Mouse (Mus musculus): ENCODE measurements around the gene Tunar.

The Tunar gene

DNA sequence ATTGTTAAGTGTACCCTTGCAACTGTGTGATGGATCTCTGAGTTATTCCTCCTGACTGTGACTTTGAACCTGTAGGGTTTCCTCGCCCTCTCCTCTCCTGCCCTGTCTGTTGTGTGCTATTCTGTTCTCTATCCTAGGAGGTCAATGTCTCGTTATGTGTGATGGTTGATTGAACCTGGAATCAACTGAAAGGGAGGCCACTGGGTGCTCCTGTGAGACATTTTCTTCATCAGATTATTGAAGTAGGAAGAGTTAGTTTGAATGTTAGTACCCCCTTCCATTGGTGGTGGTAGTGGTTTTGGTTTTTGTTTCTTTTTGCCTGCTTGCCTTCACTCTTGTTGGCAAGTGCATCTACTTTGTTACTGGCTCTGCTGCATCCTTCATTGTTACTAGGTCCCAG is at the start of gene Tunar:
Tunar (plus strand) TSS at position 301 of the 400 bp plus-strand sequence.
- no peak for DNase-seq (ENCODE audit: low spot score)

DNA sequence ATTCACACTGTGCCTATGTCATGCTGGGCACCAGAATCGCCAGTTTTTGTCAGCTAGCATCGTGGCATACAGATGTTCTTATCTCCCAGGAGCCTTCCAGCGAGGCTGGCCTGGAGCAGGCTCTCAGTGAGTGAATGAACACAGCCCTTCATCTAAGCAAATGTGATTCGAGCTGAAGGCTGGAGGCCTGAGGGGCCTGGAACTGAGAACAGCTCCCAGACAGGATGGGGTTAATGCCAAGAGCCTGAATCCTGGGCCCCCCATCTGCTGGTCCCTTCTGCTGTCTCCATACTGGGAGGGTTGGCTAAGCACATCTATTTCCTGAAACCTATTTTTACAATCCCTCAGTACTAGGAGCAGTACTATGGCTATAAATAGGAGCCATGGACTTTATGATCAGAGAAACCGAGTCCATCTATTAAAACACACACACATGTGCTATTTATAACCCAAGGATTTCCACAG is 21.1 kb upstream of the Tunar start:
- DNase-seq (ENCODE audit: low spot score): no peak

DNA sequence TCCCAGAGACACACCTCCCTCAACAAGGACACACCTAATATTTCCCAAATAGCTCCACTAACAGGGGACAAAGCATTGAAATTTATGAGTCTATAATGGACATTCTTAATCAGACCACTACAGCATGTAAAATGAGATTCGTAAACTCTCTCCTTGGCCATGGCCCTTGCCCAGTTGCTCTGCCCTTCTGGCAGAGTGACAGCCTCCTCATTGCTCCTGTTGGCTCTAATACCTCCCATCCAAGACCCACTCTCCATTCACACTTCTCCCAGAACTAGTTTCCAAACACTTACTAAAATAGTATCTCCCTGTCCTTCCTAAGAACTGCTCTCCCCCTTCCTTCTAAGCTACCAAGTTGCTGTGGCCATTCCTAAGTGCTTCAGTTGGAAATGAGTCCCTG is 19.3 kb upstream of the Tunar start:
- DNase-seq (ENCODE audit: low spot score): no peak

DNA sequence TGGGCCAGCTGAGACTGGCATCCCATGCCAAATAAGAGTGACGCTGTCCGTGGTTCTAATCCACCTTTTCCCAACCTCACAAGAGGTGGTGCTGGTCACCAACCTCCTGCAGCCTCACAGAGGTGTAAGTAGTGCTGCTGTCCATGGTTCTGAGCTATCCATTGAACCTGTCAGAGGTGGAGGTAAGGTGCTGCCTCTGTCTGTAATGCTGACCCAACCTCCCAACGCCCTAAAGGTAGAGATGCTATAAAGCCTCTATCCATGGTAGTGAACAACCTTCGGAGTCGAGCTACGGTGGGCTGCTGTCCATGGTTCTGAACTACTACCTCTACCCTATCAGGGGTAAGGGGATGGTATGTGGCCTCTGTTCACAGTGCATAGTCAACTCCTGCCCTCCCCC is 11.5 kb upstream of the Tunar start:
- no peak for DNase-seq (ENCODE audit: low spot score)

DNA sequence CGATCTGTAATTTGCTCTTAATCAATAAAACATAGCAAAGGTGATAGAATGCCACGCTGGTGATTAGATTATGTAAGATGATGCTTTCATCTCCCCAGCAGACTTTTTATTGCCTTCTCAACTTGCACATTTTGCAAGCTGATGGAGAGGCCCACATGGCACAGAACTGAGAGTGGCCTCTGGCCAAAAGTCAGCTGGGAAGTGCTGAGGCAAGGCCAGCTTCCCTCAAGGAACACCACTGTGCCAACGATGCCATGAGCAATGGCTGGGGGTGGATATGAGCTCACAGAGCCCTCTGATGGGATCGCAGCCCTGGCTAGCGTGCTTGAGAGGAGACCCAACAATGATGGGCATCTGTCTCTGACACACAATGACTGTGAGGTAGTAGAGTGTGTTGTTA is 6.6 kb upstream of the Tunar start:
- DNase-seq (ENCODE audit: low spot score): no peak

DNA sequence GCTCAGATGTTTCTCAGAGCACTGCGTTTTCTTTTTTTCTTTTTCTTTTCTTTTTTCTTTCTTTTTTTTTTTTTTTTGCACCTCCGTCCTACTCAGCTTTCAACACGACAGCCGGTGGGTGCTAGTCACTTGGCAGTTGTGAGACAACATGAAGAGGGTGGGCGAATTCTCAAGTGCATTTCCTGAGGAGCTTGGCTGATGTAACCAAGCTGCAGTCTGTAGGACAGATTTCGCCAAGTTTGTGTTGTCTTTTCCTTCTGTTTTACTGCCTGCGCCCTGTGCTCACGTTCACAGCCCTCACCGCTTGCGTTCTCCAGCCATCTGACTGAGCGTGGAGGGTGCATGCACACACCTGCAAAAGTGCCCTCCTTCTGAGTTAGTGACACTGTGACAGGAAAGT is 5.3 kb upstream of the Tunar start:
- DNase-seq (ENCODE audit: low spot score): no peak

DNA sequence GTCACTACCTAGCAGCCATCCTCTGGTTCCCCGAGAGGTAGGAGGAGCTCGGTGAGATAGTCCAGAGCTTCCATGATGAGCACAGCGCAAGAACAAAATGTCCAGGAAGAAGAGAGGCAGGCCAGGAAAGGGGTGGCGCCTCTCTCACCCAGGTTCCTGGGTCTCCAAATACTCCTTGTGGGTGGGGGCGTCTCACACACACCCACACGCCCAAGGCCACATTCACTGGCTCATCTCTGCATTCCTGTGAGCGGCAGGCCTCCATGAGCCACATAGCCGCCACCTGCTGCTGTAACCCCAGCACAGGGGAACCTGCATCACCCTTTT is 2.4 kb downstream of the Tunar start:
- no peak for DNase-seq (ENCODE audit: low spot score)

DNA sequence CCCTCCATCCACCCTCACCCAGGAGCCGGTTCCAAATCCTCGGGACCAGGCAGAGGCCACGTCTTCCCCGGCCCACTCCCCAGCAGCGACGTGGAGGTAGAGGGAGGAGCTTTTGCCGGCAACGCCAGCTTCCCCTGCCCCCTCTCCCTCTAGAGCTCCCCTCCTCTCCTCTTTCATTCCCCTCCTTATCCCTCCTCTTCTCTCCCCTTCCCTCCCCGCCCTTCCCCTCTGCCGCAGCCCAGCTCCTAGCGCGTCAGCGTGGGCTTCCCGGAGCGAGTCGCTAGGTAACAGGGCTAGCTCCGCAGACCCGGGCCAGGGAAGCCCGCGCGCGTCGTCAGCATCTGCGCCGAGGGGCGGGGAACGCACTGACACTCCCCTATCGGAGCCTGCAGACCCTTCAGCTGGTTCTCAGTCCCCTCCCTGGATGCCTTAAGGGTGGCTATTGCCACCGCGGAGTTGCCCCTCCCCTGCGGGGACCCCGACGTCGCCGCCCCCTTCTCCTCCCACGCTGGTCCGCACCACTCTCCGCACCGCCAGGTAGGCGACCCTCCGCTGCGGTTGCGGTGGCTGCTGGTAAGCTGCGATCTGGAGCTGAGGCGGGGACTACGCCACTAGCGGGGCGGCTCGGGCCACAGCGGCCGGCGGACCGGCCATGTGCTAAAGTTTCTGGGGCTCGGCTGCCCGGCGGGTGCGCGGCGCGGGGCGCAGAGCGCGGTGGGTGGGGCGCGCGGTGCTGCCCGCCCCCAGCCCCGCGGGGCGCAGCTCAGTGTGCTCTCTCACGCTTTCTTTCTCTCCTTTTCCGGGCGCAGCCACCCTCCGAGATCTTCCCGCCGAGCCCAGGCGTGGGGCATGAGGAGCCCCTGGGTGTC is 3.0 kb downstream of the Tunar start:
- DNase-seq (ENCODE audit: low spot score): no peak

DNA sequence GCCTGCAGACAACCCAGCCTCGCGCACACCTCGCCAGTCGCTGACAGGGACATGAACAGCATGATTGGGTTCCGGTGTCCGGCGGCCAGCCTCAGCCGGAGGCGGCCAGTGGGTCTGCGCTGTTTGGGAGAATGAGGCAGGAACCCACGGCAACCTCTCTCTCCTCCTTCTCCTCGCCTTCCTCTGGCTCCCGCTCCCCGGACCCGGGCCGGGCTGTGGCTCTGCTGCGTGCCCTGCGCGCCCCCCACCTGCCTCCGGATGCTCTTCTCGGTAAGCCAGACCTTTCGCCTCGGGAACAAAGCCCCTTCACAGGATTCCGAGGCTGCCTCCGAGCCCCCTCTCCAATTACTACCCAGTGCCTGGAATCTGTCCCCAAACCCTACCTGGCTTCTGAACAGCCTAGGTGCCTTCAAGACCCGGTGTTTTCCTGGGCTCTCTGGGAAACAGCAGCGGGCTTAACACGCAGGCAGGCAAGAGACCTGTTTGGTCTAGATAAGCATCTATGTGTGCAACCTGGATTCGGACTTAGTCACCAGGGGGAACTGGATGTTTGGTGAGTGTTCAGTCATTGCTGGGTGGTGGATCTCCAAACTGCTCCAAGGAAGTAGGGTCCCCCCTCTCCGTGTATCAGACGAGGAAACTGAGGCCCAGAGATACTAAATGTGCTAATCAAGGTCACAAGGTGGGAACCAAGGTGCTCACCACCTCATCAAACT is 3.8 kb downstream of the Tunar start:
- no peak for DNase-seq (ENCODE audit: low spot score)

DNA sequence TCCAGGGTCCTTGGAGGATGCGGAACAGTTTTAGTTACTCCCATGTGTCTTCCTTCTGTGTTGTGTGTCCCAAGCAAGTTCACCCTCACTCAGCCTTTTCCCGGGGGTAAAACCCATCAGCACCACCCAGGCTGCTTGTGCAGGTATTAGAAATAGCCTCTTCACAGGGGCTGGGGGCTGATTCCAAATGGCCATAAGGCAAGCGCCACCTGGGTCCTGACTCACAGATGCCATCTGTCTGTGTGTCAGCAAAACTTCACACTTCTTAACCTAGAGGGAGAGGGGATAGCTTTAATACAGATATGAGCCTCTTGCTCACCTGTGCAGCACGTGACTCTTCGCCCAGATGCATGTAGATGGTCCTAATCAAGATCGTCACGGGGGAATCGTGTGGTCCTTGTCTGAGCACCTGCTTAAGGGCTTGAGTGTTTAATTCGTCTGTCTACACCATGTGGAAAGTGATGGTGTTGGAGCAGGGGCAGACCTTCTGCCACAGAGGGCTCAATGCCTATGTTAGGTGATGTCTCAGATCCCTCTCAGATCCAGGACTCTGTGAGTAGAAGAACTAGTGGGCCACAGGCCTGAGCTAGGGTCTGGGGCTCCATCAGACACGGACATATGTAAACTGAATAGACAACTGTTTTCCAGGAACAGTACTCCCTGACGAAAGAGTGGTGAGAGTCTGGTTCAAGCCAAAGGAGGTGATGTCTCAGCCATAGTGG is 4.7 kb downstream of the Tunar start:
- DNase-seq (ENCODE audit: low spot score): no peak

DNA sequence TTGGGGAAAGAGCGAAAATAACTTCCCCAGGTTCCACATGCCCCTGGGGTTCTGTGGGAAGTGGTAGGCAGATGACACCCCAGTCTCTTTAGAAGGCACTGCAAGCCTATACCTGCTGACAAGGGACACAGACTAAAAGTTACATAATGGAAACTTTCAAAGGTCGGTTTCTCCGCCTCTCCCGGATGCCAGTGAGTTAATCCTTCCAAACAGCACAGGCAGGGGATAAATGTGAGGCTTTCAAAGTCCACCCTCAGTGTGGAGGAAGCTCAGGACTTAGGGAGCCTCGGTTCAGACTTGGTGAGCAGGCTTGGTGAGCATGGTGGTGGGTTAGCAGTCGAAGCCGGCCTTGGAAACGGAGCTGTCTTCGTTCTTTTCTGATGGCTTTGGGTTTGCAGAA is 7.9 kb downstream of the Tunar start:
- DNase-seq (ENCODE audit: low spot score): no peak

DNA sequence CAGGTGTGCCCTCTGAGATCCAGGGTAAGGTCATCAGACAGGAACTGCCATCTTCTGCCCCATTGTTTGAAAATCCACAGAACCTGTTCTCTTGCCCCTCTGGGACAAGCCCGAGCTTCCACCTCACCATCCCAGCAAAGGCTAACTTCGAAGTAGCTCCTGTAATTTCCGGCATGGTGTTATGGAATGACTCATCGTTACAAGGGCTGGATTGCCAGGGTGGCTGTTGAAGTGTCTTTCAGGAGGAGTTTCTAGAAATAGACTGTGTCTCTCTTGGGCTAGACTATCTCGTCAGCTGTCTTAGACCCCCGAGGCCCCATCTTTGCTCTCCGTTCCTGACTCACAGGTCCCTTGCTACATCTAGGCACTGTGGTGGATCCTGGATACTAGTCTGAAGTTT is 10.8 kb downstream of the Tunar start:
- DNase-seq (ENCODE audit: low spot score): no peak

DNA sequence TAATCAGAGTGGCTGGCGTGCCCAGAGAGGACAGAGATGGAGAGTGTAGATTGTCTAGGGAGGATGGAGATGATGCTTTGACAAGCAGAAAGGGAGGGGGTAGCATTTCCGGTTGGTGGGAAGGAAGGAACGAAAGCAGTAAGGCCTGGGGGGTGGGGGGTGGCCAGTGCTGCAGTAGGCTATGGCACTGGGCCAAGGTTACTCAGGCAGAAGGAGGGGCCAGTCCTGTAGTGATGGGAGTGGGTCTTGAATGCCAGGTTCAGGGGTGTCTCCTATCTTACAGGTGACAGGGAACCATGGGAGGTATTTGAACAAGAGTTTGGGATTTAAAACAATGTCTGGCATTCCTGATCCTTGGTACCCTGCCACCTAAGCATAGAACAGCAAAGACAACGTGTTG is 13.2 kb downstream of the Tunar start:
- DNase-seq (ENCODE audit: low spot score): no peak

DNA sequence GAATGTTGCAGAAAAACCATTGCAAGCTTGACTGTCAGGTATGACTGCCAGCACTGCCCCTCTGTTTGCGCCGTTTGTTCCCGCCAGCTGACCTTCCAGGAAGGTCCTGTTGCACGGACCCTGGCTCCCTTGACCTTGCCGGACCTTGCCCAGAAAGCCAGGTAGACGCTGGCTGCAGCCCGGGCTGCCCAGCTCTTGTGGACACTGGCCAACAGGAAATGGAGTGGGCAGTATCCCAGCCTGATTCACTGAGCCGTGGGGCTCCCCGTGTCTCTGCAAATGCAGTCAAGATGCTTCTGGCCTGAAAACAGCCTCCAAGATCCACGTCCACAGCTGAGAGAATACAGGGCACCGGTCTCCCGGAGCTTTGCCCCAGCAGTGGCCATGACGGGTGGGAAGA is 13.6 kb downstream of the Tunar start:
- DNase-seq (ENCODE audit: low spot score): no peak

DNA sequence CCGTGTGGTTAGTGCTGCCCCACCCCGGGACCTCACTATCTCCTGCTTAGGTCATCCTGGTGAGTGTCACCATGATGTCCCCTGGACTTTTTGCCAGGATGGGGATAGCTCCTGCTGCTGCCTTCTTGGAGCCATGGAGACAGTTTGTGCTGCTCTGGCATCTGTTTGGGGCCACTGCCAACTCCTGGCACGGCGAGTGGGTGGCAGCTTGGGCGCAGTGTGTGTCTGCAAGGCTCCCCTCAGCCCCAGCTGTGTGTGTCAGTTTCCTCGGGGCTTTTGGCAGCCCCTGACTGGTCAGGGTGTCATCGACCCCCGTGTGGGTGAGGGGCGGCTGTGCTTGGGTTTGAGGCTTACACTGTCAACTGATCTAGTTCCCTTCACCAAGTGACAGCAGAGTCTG is 20.6 kb downstream of the Tunar start:
- DNase-seq (ENCODE audit: low spot score): no peak

DNA sequence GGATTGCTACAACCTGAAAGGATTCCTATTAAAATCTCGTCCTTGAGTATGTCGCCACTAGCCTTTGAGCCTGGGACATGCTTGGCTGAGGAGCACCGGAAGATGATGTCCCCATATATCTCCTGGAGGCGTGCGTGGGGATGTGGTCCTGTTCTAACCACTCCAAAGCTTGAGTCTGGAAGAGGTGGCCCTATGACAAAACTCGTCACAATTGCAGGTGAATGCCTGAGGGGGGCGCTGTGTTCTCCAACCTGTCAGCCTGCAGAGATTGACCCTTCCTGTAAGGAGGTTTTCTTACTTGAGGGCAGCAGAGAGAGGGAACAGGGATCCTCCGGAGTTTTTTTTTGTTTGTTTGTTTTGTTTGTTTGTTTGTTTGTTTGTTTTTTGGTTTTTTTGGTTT is 21.1 kb downstream of the Tunar start:
- no peak for DNase-seq (ENCODE audit: low spot score)

DNA sequence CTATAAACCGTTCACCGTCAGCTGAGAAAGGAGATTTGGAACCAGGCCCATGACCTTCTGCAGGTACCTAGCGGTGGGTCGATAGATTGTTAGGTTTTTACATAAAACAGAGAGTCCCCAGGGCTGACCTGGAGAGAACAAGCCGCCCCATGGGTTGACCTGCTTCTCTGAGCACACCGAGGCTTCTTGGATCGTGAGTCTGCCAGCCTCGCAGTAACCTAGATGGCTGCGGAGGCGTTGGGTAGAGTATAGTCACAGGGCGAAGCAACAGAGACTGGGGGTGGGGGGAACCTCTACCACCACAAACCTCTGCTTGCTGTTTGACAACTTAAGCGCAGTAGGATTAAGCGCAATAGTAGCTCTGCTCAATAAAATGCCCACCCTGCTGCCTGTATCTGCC is 23.1 kb downstream of the Tunar start:
- no peak for DNase-seq (ENCODE audit: low spot score)

DNA sequence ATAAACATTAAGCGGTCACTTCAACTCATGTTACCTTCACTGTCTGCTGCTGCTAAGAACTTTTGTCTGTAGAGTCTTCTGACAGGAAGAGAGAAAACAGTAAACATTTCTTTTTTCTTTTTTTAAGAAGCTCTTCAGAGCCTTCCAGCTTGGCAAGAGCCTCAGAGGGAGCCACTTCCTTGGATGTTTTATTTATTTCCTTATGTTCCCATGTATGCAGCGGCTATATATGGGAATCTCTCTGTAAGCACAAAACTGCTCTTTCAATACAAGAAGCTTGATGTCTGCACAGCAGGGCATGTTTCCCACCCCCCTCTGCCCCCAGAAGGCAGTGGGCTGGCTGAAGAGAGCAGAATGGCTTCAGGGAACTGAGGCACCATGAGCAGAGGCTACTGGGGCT is 30.0 kb downstream of the Tunar start:
- DNase-seq (ENCODE audit: low spot score): no peak

DNA sequence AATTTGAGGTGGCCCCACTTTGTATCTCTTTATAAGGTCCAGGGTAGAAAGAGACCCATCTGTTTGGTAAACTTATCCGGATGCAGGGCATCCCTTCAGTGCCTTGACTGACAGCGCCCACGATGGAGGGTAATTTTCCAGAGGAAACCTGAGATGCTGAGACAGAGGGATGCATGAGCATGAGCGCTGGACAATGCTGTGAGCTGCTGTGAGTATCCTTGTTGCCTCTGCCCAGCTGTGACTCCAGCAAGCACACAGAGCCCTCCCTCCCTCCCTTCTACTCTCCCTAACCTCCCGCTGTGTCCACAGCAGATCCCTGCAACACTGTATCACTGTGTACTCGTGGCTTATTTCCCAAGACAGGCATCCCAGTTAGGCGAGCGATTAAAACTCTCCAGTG is 40.9 kb downstream of the Tunar start:
- DNase-seq (ENCODE audit: low spot score): no peak

DNA sequence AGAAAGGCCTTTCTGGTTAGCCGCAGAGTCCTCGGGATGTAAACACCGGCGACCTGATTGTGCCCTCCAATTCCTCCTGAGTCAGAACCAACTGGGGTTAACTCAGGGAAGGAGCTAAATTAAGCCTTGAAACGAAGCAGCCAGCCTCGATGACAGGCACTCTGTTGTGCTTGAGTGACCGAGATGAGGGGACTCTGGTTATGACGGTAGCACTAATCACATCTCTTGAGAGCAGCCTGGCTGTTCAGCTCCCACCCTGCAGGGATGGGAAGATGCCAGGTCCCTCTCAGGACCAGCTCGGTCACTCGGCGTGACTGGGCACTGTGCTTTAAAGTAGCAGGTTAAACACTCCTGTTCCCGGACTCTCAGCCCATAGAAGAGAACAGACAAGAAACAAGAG is 43.3 kb downstream of the Tunar start:
- no peak for DNase-seq (ENCODE audit: low spot score)

DNA sequence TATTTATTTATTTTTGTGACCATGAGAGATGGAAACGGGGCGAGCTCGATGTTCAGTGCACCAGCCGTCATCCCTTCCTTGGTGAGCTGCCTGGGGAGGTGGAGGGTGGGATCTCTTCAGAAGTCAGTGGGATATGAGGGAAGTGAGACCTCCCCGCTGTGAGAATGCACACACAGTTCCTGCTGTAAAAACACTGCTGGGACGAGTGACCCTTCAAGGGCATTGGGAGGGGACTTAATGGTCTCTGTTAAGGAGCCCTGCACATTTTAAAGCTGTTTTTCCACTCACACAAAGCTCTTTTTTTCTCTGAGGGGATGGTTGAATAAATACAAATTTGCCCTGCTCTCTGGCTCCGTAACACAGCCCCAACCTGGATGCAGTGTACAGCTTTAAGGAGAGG is 49.1 kb downstream of the Tunar start:
- no peak for DNase-seq (ENCODE audit: low spot score)

DNA sequence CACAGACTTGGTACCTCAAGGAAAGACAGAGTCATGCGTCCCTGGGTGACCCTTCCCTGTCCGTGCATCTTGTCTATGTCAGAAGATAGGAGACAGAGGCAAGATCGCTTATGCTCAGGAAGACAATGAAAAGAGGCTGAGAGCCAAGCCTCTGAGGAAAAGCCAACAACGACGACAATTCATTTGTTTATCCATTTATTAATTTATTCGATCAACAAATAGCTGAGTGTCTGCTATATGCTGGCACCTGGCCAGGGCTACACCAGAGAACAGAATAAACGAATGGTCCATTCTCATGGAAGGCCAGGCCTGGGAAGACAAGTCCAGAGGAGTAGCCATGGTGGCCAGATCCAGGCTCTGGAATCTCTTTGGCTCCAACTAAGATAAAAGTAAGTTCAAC is 61.0 kb downstream of the Tunar start:
- no peak for DNase-seq (ENCODE audit: low spot score)

DNA sequence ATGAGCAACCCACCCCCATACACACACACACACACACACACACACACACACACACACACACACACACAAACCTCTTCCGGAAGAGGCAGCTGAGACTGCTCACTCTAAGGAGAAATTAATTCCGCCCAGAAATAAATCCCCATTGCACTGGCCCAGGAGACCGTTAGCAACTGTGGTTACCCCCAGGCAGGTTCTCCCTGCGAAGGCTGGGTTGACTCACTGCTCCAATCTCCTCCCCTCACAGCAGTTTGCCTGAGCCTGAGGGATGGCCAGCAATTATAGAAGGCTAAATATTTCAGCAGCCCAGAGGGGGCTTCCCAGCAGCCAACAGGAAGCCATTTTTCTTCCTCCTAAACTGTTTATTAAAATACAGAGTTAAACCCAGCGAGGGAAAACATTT is 64.5 kb downstream of the Tunar start:
- no peak for DNase-seq (ENCODE audit: low spot score)
